Mouse (Mus musculus): ENCODE data around the gene Arl5a. TPM values are rescaled to one million over a fixed set of nuclear protein-coding genes. Genes with fewer than 3 reads are reported as not detected.
A peak's percentile ranks its signal among the peaks of the same experiment; 100 is the strongest.

Arl5a gene
- total RNA-seq, 2 experiments from 2014 or later = 27.3 to 33.2 TPM

GRCm38 (mm10) chr2:52372080-52372479, 52.6 kb downstream of the Arl5a start:
- no peak for DNase-seq
- intact Hi-C loops (cut with DNase I; ENCODE audit: low total_unique reads) = no loop called here

- DNase-seq = peak; percentile 59
- intact Hi-C loops (cut with DNase I; ENCODE audit: low total_unique reads) = no loop called here
These were observed 53.6 kb downstream of the Arl5a start for GRCm38 (mm10) chr2:52371066-52371465.

GRCm38 (mm10) chr2:52369622-52370021, 55.1 kb downstream of the Arl5a start:
- intact Hi-C loops (cut with DNase I; ENCODE audit: low total_unique reads) = no loop called here

GRCm38 (mm10) chr2:52367665-52368064, 57.0 kb downstream of the Arl5a start:
- no peak for DNase-seq
- intact Hi-C loops (cut with DNase I; ENCODE audit: low total_unique reads) = no loop called here

More at GRCm38 (mm10) chr2:52369622-52370021, 55.1 kb downstream of the Arl5a start:
- no peak for DNase-seq

GRCm38 (mm10) chr2:52367248-52367647, 57.5 kb downstream of the Arl5a start:
- no peak for DNase-seq
- intact Hi-C loops (cut with DNase I; ENCODE audit: low total_unique reads) = no loop called here

GRCm38 (mm10) chr2:52361086-52361485, 63.6 kb downstream of the Arl5a start:
- intact Hi-C loops (cut with DNase I; ENCODE audit: low total_unique reads) = no loop called here
- no peak for DNase-seq

- intact Hi-C loops (cut with DNase I; ENCODE audit: low total_unique reads) = no loop called here
- no peak for DNase-seq
These were observed 65.0 kb downstream of the Arl5a start for GRCm38 (mm10) chr2:52359722-52360121.

- intact Hi-C loops (cut with DNase I; ENCODE audit: low total_unique reads) = no loop called here
- DNase-seq = no peak
These were observed 66.5 kb downstream of the Arl5a start for GRCm38 (mm10) chr2:52358156-52358555.

GRCm38 (mm10) chr2:52351029-52351428, 73.7 kb downstream of the Arl5a start:
- intact Hi-C loops (cut with DNase I; ENCODE audit: low total_unique reads) = no loop called here
- DNase-seq = no peak

Other genes with a start within 250 kb of the Arl5a start
- 1,000 to 10,000 TPM; 4,410 to 4,654 TPM for gene Neb, start 46.4 kb downstream of the Arl5a start, total RNA-seq (2021)